Mouse (Mus musculus) myocyte (in vitro differentiated cells): ENCODE results near the gene Mtfr1l.

Experiments
- CEBPB ChIP-seq: IDR thresholded peaks from 2 replicates; pipeline ENCODE4 v1.6.1; 2011; ENCODE audit warnings: mild to moderate bottlenecking, moderate library complexity; ENCODE audit not compliant: poor library complexity, insufficient read depth, severe bottlenecking
- E2F4 ChIP-seq: IDR thresholded peaks from one replicate; pipeline ENCODE4 v1.6.1; 2011; ENCODE audit warnings: mild to moderate bottlenecking, control low read depth, moderate library complexity; ENCODE audit not compliant: insufficient read depth
- MYOD1 ChIP-seq, 3 experiments: IDR thresholded peaks; one replicate each; pipeline ENCODE4 v1.6.1; 2011; ENCODE audit warnings: control low read depth in 2 of 3, low read depth in 2 of 3, mild to moderate bottlenecking in 2 of 3, moderate library complexity in 1 of 3; ENCODE audit not compliant: insufficient read length in 2 of 3, control insufficient read depth in 1 of 3
- MYOG ChIP-seq, 3 experiments: IDR thresholded peaks; one replicate each; pipeline ENCODE4 v1.6.1; 2011; ENCODE audit warnings: control low read depth in 2 of 3, low read depth in 2 of 3, mild to moderate bottlenecking in 2 of 3; ENCODE audit not compliant: insufficient read length in 2 of 3, control insufficient read depth in 1 of 3, insufficient read depth in 1 of 3
- POLR2A ChIP-seq: IDR thresholded peaks from one replicate; pipeline ENCODE4 v1.6.1; 2011; ENCODE audit warnings: low read depth, mild to moderate bottlenecking, control low read depth, moderate library complexity; ENCODE audit not compliant: insufficient read length
- POLR2AphosphoS2 ChIP-seq: IDR thresholded peaks from one replicate; pipeline ENCODE4 v1.6.1; 2011; ENCODE audit warnings: low read depth, control low read depth; ENCODE audit not compliant: insufficient read length
- TCF12 ChIP-seq: IDR thresholded peaks from one replicate; pipeline ENCODE4 v1.6.1; 2011; ENCODE audit warnings: mild to moderate bottlenecking, control low read depth; ENCODE audit not compliant: poor library complexity, insufficient read depth, severe bottlenecking
- TCF3 ChIP-seq: IDR thresholded peaks from one replicate; pipeline ENCODE4 v1.6.1; 2011; ENCODE audit warnings: low read depth, control low read depth; ENCODE audit not compliant: insufficient read length
- USF1 ChIP-seq: IDR thresholded peaks from one replicate; pipeline ENCODE4 v1.6.1; 2011; ENCODE audit warnings: low read depth, mild to moderate bottlenecking, control low read depth, moderate library complexity

DNA sequence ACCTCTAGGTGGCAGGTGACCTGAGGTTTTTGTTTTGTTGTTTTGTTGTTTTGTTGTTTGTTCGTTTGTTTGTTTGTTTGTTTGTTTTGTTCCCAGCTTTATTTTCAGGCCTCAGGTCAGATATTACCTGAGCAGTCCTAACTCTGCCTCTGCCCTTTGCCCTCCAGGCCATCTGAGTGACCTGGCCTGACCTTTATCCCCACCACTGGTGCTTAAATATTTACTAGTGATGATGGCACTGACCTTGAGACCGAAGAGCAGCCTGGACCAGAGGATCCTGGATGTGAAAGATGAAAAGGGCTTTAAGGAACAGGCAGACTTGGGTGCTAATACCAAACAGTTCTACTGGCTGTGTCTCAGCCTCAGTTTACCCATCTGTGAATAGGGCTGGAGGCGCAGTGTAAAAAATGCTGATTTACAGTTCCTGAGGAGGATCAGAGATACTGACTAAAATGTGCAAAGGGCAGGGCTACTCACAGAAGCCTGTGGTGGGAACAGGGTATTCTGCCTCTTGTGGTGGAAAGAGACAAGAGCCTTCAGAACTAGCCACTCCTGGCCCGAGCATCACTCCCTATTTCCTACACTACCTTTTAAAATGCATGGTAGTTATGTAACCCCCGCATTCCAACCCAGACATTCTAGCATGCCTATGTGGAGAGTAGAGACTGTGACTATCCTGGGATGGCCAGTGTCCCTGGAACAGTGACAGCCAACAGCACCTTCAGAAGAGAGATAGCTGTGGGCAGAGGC is 49.9 kb downstream of the Mtfr1l start:
- TF ChIP-seq CEBPB (no peak), POLR2AphosphoS2 (no peak), TCF12 (no peak), POLR2A (no peak), MYOD1 (IDR thresholded peaks at IDR 0.05; ENCODE audit: control insufficient read depth in 1 of 3, insufficient read length in 2 of 3, low read depth in 2 of 3) (no peak), E2F4 (no peak), TCF3 (no peak), MYOG (IDR thresholded peaks at IDR 0.05; ENCODE audit: control insufficient read depth in 1 of 3, insufficient read depth in 1 of 3, insufficient read length in 2 of 3, low read depth in 2 of 3) (no peak), USF1 (no peak)
